Mouse (Mus musculus): ENCODE measurements around the gene Pnliprp2.

The Pnliprp2 gene

GRCm38 (mm10) chr19:58759423-58759822, at the start of gene Pnliprp2:
Gene Pnliprp2 (plus strand): TSS chr19:58759719.
- DNase-seq (ENCODE audit: low read depth, low spot score) = no peak

- DNase-seq (ENCODE audit: low read depth, low spot score) = no peak
Measured at GRCm38 (mm10) chr19:58717925-58718324, 41.6 kb upstream of the Pnliprp2 start.

DNA sequence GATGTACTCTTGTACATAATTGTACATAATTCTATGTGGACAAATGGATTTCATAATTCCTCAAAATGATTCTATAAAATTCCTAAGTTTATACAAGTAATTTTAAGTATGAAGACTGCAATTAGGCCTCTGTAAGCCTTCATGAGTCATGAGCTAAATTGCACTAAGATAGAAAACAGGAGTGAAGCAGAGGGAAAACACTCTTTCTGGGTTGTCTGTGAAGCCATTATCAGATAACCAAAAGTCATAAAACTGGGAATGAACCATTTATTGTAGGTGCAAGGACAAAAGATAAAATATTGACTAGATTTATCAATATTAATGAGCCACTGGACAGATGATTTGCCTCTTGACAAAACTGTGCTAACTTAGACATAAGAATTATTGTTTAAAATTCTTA, 39.1 kb upstream of the Pnliprp2 start:
- no peak for DNase-seq (ENCODE audit: low read depth, low spot score)

- DNase-seq (ENCODE audit: low read depth, low spot score) = no peak
Measured at GRCm38 (mm10) chr19:58726551-58726950, 33.0 kb upstream of the Pnliprp2 start.

GRCm38 (mm10) chr19:58727756-58728155, 31.8 kb upstream of the Pnliprp2 start:
- no peak for DNase-seq (ENCODE audit: low read depth, low spot score)

GRCm38 (mm10) chr19:58728445-58729031, 31.0 kb upstream of the Pnliprp2 start, which contains the start of gene Pnliprp1:
Gene Pnliprp1 (plus strand): TSS chr19:58728887.
- DNase-seq (ENCODE audit: low read depth, low spot score) = peak; percentile 18

- DNase-seq (ENCODE audit: low read depth, low spot score) = no peak
Measured at GRCm38 (mm10) chr19:58733216-58733615, 26.3 kb upstream of the Pnliprp2 start.

DNA sequence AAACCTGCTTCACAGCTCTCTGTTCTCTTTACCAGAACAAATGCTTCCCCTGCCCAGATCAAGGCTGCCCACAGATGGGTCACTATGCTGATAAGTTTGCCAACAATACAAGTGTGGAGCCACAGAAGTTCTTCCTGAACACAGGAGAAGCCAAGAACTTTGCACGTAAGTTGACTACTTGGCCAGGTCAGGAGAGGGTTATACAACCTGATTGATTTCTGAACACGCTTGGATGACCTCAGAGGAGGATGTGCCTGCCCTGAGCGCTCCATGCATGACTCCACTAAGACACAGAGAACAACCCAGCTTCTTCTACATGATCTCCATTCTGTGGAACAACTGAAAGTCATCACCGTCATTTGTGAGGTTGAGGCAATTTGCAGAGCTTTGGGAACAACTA, 21.4 kb upstream of the Pnliprp2 start:
- no peak for DNase-seq (ENCODE audit: low read depth, low spot score)

DNA sequence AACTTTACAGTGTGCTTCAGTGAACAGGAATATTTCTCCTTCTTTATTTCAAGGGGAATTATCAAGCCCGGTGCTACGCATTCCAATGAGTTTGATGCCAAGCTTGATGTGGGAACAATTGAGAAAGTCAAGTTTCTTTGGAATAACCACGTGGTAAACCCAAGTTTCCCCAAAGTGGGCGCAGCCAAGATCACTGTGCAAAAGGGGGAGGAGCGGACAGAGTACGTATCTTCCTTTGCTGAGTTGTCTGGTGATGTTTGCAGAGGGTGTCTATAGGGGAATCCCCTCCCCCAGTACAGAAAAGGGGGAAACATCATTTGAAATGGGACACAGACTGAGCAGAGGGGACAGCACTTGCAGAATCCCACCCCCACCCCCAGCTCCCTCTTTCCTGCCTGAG, 18.5 kb upstream of the Pnliprp2 start:
- no peak for DNase-seq (ENCODE audit: low read depth, low spot score)

DNA sequence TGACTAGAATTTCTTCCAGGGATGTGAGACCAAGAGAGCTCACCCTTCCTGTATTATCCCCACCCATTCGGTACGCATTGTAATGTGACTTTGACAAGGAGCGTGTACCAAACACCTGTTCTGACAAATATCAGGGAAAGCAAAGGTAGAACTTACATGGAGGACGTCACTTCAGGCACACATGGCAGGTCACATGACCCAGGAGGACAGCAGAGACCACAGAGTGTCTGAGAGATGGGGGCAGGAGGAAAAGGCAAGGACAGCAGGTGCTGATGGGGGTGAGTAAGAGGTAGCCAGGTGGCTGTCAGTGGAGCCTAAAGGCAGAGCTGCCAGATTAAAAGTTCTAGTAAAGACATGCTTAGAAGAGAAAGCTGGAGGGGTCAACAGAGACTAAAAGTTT, 16.8 kb upstream of the Pnliprp2 start:
- DNase-seq (ENCODE audit: low read depth, low spot score) = no peak

DNA sequence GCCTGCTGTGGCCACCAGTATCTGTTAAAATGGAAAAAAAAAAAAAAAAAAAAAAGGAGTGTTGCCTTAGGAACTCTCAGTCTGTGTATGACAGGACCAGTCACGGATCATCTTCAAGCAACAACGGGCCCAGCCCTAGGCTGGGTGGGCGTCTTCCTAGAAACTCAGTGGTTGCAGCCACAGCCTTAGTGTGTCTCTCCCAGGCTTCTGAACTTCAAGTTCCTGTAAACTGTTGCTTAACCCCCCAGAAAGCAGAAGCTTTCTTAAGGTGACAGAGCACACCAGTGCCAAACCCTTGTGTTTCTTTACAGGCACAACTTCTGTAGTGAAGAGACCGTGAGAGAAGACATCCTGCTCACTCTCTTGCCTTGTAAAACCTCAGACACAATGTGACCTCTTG, 15.8 kb upstream of the Pnliprp2 start:
- DNase-seq (ENCODE audit: low read depth, low spot score) = no peak

DNA sequence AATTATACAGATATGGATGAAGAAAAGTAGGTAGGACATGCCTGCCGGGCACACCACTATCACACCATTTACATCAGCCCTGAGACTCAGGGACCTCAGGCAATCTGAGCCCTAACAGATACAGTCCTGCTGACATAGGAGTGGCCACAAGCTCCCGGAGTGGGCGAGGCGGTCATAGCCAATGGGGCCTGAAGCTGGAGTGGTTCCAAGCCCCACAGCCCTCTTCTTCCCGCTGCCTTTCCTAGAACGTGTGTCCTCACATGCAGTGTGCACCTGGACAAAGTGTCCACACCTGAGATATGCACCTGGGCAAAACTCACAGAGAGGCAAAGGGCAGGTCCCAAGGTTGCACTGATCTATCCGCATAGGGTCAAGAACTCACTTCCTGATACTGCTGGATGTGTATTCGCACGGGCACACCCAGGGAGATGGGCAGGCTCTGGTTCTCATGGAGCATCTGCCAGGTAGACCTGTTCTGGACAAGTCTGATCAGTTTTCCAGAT, 12.0 kb upstream of the Pnliprp2 start:
- DNase-seq (ENCODE audit: low read depth, low spot score) = no peak

- peak; percentile 60 for DNase-seq (ENCODE audit: low read depth, low spot score)
Measured at GRCm38 (mm10) chr19:58750822-58751221, 8.7 kb upstream of the Pnliprp2 start.

DNA sequence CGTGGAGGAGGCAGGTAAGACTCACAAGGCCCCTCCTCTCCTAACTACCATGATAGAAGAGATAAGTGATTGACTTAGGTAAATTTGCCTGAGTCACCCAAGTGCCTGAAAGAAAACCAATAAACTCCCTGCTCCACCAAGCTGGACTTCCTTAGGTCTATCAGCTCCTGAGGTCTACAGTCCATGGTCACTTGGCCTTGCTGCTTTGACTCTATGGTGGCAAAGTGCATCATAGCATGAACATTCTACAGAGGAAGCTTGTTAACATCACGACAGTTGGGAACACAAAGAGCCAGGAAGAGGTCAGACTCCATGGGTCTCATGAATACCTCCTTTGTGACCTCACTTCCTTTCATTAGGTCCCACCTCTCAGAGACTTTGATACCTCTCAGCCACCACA, 8.0 kb upstream of the Pnliprp2 start:
- DNase-seq (ENCODE audit: low read depth, low spot score) = no peak

GRCm38 (mm10) chr19:58758871-58759270, 648 bp upstream of the Pnliprp2 start:
- no peak for DNase-seq (ENCODE audit: low read depth, low spot score)

DNA sequence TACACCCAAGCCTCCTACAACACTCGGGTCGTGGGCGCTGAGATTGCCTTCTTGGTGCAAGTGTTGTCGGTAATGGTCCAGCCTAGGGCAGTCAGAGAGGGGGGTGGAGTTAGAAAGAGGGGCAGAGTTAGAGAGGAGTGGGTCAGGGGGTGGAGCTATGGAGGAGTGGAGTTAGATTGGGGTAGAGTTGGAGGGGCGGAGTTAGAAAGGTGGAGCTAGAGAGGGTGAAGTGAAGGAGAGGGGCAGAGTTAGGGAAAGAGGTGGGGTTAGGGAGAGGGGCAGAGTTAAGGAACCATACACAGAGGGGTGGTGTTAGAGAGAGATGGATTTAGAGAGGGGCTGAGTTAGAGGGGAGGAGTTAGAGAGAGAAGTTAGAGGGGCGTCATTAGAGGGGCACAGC, 2.8 kb downstream of the Pnliprp2 start:
- no peak for DNase-seq (ENCODE audit: low read depth, low spot score)

DNA sequence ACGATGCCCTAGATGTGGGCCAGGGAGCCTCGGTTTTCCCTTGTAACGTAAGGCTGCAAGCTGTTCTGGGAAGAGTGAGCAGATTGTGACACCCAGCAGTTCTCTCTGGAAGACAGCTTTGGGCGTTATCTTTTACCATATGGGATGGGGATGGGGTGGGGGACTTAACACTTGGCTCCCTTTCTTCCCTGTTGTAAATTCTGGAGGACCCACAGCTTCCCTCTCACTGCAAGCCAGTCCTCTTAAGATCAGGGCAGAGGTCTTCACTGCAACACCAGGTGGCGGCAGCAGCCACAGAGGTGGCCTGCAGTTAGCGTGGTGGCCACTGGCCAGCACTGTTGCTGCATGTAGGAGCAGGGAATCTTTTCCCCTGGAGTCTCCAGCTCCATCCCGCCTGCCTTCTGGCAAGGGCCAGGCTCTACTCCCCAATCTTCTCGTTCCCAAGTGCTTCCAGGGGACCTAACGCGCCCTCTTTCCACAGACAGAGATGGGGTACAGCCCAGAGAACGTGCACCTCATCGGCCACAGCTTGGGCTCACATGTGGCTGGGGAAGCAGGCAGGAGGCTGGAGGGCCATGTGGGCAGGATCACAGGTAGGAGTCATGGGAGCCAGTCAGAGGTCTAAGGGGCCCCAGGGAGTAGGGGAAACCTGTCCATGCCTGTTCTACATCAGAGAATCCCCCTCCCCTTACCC, 3.5 kb downstream of the Pnliprp2 start:
- peak; percentile 82 for DNase-seq (ENCODE audit: low read depth, low spot score)

- DNase-seq (ENCODE audit: low read depth, low spot score) = no peak
Measured at GRCm38 (mm10) chr19:58767329-58767728, 7.8 kb downstream of the Pnliprp2 start.

- DNase-seq (ENCODE audit: low read depth, low spot score) = no peak
Measured at GRCm38 (mm10) chr19:58776461-58776860, 16.9 kb downstream of the Pnliprp2 start.

DNA sequence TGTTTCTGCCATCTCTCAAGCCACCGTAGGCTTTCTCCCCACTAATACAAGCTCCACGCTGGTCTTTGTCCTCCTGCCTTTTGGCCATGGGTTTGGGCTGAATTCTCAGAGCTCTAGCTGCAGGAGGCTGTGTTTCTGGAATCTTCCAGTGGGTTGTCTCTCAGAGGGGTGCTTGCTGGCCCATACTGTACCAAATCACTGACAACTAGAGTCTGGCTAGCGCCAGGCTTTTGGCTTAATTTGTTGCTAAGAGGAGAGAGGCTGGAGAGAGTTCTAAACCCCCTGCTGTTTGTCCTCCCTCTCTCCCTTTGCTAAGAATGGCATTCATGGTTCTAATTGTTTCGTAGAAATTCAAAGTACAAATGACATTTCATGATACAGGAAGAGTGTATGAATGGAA, 22.0 kb downstream of the Pnliprp2 start:
- DNase-seq (ENCODE audit: low read depth, low spot score) = no peak

- DNase-seq (ENCODE audit: low read depth, low spot score) = peak; percentile 29
Measured at GRCm38 (mm10) chr19:58783938-58784337, 24.4 kb downstream of the Pnliprp2 start.

DNA sequence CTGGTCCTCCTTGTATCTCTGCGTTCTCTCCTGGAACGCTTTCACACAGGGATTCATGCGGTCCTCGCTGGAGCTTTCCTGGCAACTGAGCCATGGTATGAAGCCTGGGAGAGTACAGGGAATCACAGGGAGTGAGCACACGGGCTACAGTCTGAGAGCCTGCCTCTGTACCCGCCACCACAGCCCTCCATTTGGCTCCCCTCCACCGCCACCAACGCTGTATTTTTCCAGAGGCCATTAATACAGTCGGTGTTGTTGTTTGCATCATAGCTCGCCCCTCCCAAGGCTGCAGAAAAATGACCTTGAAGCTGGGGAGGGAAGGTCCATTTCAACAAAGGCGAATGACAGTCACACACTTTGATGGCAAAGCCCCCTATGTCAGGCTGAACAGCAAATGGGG, 29.7 kb downstream of the Pnliprp2 start:
- DNase-seq (ENCODE audit: low read depth, low spot score) = peak; percentile 39

- no peak for DNase-seq (ENCODE audit: low read depth, low spot score)
Measured at GRCm38 (mm10) chr19:58794284-58794683, 34.8 kb downstream of the Pnliprp2 start, which contains the start of gene 1700019N19Rik. Gene 1700019N19Rik (minus strand): TSS chr19:58794461.
